Mouse (Mus musculus): Measurements from ENCODE around the gene Pbx4. TPM values are rescaled to one million over a fixed set of nuclear protein-coding genes. Genes with fewer than 3 reads are reported as not detected.
A peak's percentile ranks its signal among the peaks of the same experiment; 100 is the strongest.

Pbx4 gene
- polyA plus RNA-seq, 1 experiment = 9.7 TPM

- Histone ChIP-seq H3K4me3 (replicated peaks; ENCODE audit: control insufficient read depth, low read depth, low read length) (no peak overlapping the region), H3K4me1 (ENCODE audit: control insufficient read depth, insufficient read depth, low read length) (no peaks in the 10 kb centered on the region), H3K27ac (ENCODE audit: control insufficient read depth, insufficient read depth, low read depth, low read length, poor library complexity) (no peak overlapping the region)
- WGBS = 79% methylated on average over 6 of the region's 6 CpGs
- no peak for TF ChIP-seq POLR2A (IDR thresholded peaks at IDR 0.05; ENCODE audit: borderline replicate concordance, control insufficient read depth, low read depth, low read length)
- no peak for TF ChIP-seq CTCF (IDR thresholded peaks at IDR 0.05; ENCODE audit: control insufficient read depth, insufficient read depth, low read length)
These were observed 38.6 kb downstream of the Pbx4 start for GRCm38 (mm10) chr8:69870907-69871306.

- Histone ChIP-seq H3K4me1 (ENCODE audit: control insufficient read depth, insufficient read depth, low read length) (no peaks in the 10 kb centered on the region), H3K4me3 (replicated peaks; ENCODE audit: control insufficient read depth, low read depth, low read length) (no peak overlapping the region), H3K27ac (ENCODE audit: control insufficient read depth, insufficient read depth, low read depth, low read length, poor library complexity) (no peak overlapping the region)
- TF ChIP-seq CTCF (IDR thresholded peaks at IDR 0.05; ENCODE audit: control insufficient read depth, insufficient read depth, low read length) = peak; percentile 62
- TF ChIP-seq POLR2A (IDR thresholded peaks at IDR 0.05; ENCODE audit: borderline replicate concordance, control insufficient read depth, low read depth, low read length) = no peak
- WGBS = 17% methylated on average over 9 of the region's 9 CpGs
These were observed 41.9 kb downstream of the Pbx4 start for GRCm38 (mm10) chr8:69874155-69874554.

- H3K4me1 ChIP-seq (ENCODE audit: control insufficient read depth, insufficient read depth, low read length) = no peaks in the 10 kb centered on the region
- H3K27ac ChIP-seq (ENCODE audit: control insufficient read depth, insufficient read depth, low read depth, low read length, poor library complexity) = no peak overlapping the region
- TF ChIP-seq POLR2A (IDR thresholded peaks at IDR 0.05; ENCODE audit: borderline replicate concordance, control insufficient read depth, low read depth, low read length) = no peak
- TF ChIP-seq CTCF (IDR thresholded peaks at IDR 0.05; ENCODE audit: control insufficient read depth, insufficient read depth, low read length) = no peak
- H3K4me3 ChIP-seq (replicated peaks; ENCODE audit: control insufficient read depth, low read depth, low read length) = no peak overlapping the region
- WGBS = 81% methylated on average over 13 of the region's 13 CpGs
These were observed 42.4 kb downstream of the Pbx4 start for GRCm38 (mm10) chr8:69874654-69875053.

- Histone ChIP-seq H3K4me3 (replicated peaks; ENCODE audit: control insufficient read depth, low read depth, low read length) (no peak overlapping the region), H3K4me1 (ENCODE audit: control insufficient read depth, insufficient read depth, low read length) (no peaks in the 10 kb centered on the region), H3K27ac (ENCODE audit: control insufficient read depth, insufficient read depth, low read depth, low read length, poor library complexity) (no peak overlapping the region)
- 52% methylated on average over 10 of the region's 10 CpGs for WGBS
- TF ChIP-seq POLR2A (IDR thresholded peaks at IDR 0.05; ENCODE audit: borderline replicate concordance, control insufficient read depth, low read depth, low read length) (no peak), CTCF (IDR thresholded peaks at IDR 0.05; ENCODE audit: control insufficient read depth, insufficient read depth, low read length) (no peak)
These were observed 43.8 kb downstream of the Pbx4 start for GRCm38 (mm10) chr8:69876097-69876496.

GRCm38 (mm10) chr8:69876967-69877366, 44.7 kb downstream of the Pbx4 start:
- Histone ChIP-seq H3K4me1 (ENCODE audit: control insufficient read depth, insufficient read depth, low read length) (no peaks in the 10 kb centered on the region), H3K4me3 (replicated peaks; ENCODE audit: control insufficient read depth, low read depth, low read length) (no peak overlapping the region), H3K27ac (ENCODE audit: control insufficient read depth, insufficient read depth, low read depth, low read length, poor library complexity) (no peak overlapping the region)
- TF ChIP-seq POLR2A (IDR thresholded peaks at IDR 0.05; ENCODE audit: borderline replicate concordance, control insufficient read depth, low read depth, low read length) (no peak), CTCF (IDR thresholded peaks at IDR 0.05; ENCODE audit: control insufficient read depth, insufficient read depth, low read length) (no peak)
- WGBS = 73% methylated on average over 10 of the region's 10 CpGs

- Histone ChIP-seq H3K27ac (ENCODE audit: control insufficient read depth, insufficient read depth, low read depth, low read length, poor library complexity) (no peak overlapping the region), H3K4me1 (ENCODE audit: control insufficient read depth, insufficient read depth, low read length) (no peaks in the 10 kb centered on the region), H3K4me3 (replicated peaks; ENCODE audit: control insufficient read depth, low read depth, low read length) (no peak overlapping the region)
- no peak for TF ChIP-seq POLR2A (IDR thresholded peaks at IDR 0.05; ENCODE audit: borderline replicate concordance, control insufficient read depth, low read depth, low read length)
- no peak for TF ChIP-seq CTCF (IDR thresholded peaks at IDR 0.05; ENCODE audit: control insufficient read depth, insufficient read depth, low read length)
- WGBS = 76% methylated on average over 4 of the region's 4 CpGs
These were observed 45.1 kb downstream of the Pbx4 start for GRCm38 (mm10) chr8:69877396-69877795.

- H3K27ac ChIP-seq (ENCODE audit: control insufficient read depth, insufficient read depth, low read depth, low read length, poor library complexity) = no peak overlapping the region
- WGBS = 82% methylated on average over 3 of the region's 3 CpGs
- no peak overlapping the region for H3K4me3 ChIP-seq (replicated peaks; ENCODE audit: control insufficient read depth, low read depth, low read length)
- no peak for TF ChIP-seq POLR2A (IDR thresholded peaks at IDR 0.05; ENCODE audit: borderline replicate concordance, control insufficient read depth, low read depth, low read length)
- no peak for TF ChIP-seq CTCF (IDR thresholded peaks at IDR 0.05; ENCODE audit: control insufficient read depth, insufficient read depth, low read length)
- no peaks in the 10 kb centered on the region for H3K4me1 ChIP-seq (ENCODE audit: control insufficient read depth, insufficient read depth, low read length)
These were observed 45.7 kb downstream of the Pbx4 start for GRCm38 (mm10) chr8:69877992-69878391.

- Histone ChIP-seq H3K27ac (ENCODE audit: control insufficient read depth, insufficient read depth, low read depth, low read length, poor library complexity) (no peak overlapping the region), H3K4me1 (ENCODE audit: control insufficient read depth, insufficient read depth, low read length) (no peaks in the 10 kb centered on the region), H3K4me3 (replicated peaks; ENCODE audit: control insufficient read depth, low read depth, low read length) (no peak overlapping the region)
- no peak for TF ChIP-seq POLR2A (IDR thresholded peaks at IDR 0.05; ENCODE audit: borderline replicate concordance, control insufficient read depth, low read depth, low read length)
- no peak for TF ChIP-seq CTCF (IDR thresholded peaks at IDR 0.05; ENCODE audit: control insufficient read depth, insufficient read depth, low read length)
- 72% methylated on average over 8 of the region's 8 CpGs for WGBS
These were observed 47.4 kb downstream of the Pbx4 start for GRCm38 (mm10) chr8:69879678-69880077.

GRCm38 (mm10) chr8:69880841-69881240, 48.5 kb downstream of the Pbx4 start:
- TF ChIP-seq POLR2A (IDR thresholded peaks at IDR 0.05; ENCODE audit: borderline replicate concordance, control insufficient read depth, low read depth, low read length) (0 out of 2 replicates have a peak, but pooled peaks have one; percentile 18), CTCF (IDR thresholded peaks at IDR 0.05; ENCODE audit: control insufficient read depth, insufficient read depth, low read length) (no peak)
- no peak overlapping the region for H3K4me3 ChIP-seq (replicated peaks; ENCODE audit: control insufficient read depth, low read depth, low read length)
- no peak overlapping the region for H3K27ac ChIP-seq (ENCODE audit: control insufficient read depth, insufficient read depth, low read depth, low read length, poor library complexity)
- WGBS = 27% methylated on average over 37 of the region's 37 CpGs
- H3K4me1 ChIP-seq (ENCODE audit: control insufficient read depth, insufficient read depth, low read length) = no peaks in the 10 kb centered on the region

All from bone marrow, adult 2 months (tissue).